Mouse (Mus musculus) cerebellum, adult 11-12 months (tissue): ENCODE results near the gene Gm20388.
"Not testable (repeated sequence)": the region's sequence is repeated elsewhere in the genome, so short reads cannot be mapped to it uniquely, and the experiment has no call there.

Experiments used
- DNase-seq: peaks from one replicate; pipeline ENCODE4 v3.0.0; 2022

Gm20388 gene

GRCm38 (mm10) chr8:120327131-120327554 is 416.5 kb downstream of the Gm20388 start:
- peak; percentile 42 for DNase-seq

GRCm38 (mm10) chr8:120328361-120329022 is 417.9 kb downstream of the Gm20388 start:
- no peak for DNase-seq

- DNase-seq: no peak
These were observed 418.5 kb downstream of the Gm20388 start for GRCm38 (mm10) chr8:120329030-120329748.

GRCm38 (mm10) chr8:120331027-120331426 is 420.4 kb downstream of the Gm20388 start:
- DNase-seq: no peak

- DNase-seq: no peak
These were observed 422.0 kb downstream of the Gm20388 start for GRCm38 (mm10) chr8:120332379-120333229.

GRCm38 (mm10) chr8:120333681-120334080 is 423.0 kb downstream of the Gm20388 start:
- DNase-seq: no peak

- DNase-seq: not testable (repeated sequence)
These were observed 423.6 kb downstream of the Gm20388 start for GRCm38 (mm10) chr8:120334261-120334660.

GRCm38 (mm10) chr8:120334878-120335261 is 424.2 kb downstream of the Gm20388 start:
- DNase-seq: no peak

GRCm38 (mm10) chr8:120335262-120336086 is 424.8 kb downstream of the Gm20388 start:
- DNase-seq: peak; percentile 56

- DNase-seq: peak; percentile 52
These were observed 425.4 kb downstream of the Gm20388 start for GRCm38 (mm10) chr8:120336087-120336380.

- DNase-seq: no peak
These were observed 426.4 kb downstream of the Gm20388 start for GRCm38 (mm10) chr8:120336909-120337555.

- no peak for DNase-seq
These were observed 427.0 kb downstream of the Gm20388 start for GRCm38 (mm10) chr8:120337627-120338026.

- no peak for DNase-seq
These were observed 428.0 kb downstream of the Gm20388 start for GRCm38 (mm10) chr8:120338678-120339077.

- no peak for DNase-seq
These were observed 429.1 kb downstream of the Gm20388 start for GRCm38 (mm10) chr8:120339743-120340142.

- DNase-seq: no peak
These were observed 430.5 kb downstream of the Gm20388 start for GRCm38 (mm10) chr8:120341124-120341523.

GRCm38 (mm10) chr8:120342847-120343548 is 432.4 kb downstream of the Gm20388 start:
- no peak for DNase-seq

- no peak for DNase-seq
These were observed 432.9 kb downstream of the Gm20388 start for GRCm38 (mm10) chr8:120343582-120343981.

GRCm38 (mm10) chr8:120344166-120344565 is 433.5 kb downstream of the Gm20388 start:
- DNase-seq: no peak

GRCm38 (mm10) chr8:120344583-120344982 is 433.9 kb downstream of the Gm20388 start:
- no peak for DNase-seq

- no peak for DNase-seq
These were observed 437.2 kb downstream of the Gm20388 start for GRCm38 (mm10) chr8:120347734-120348341.

- DNase-seq: no peak
These were observed 438.3 kb downstream of the Gm20388 start for GRCm38 (mm10) chr8:120348922-120349321.
